Mouse (Mus musculus): Measurements from ENCODE around the gene Atxn2. TPM values are rescaled to one million over a fixed set of nuclear protein-coding genes. Genes with fewer than 3 reads are reported as not detected.
"Not testable (repeated sequence)": the region's sequence is repeated elsewhere in the genome, so short reads cannot be mapped to it uniquely, and the experiment has no call there.

Gene Atxn2
- polyA plus RNA-seq, 1 experiment from 2014 or later, result 209 TPM

GRCm38 (mm10) chr5:121721841-121722240 is 10.7 kb downstream of the Atxn2 start:
- in situ Hi-C loops (cut with MboI; ENCODE audit: low pct_unique_long_range_greater_than_20kb), result no loop called here
- TF ChIP-seq CTCF (IDR thresholded peaks at IDR 0.05), result no peak
- DNase-seq (ENCODE audit: low read depth, low spot score) (no peak), ATAC-seq (no peak)
- ChIA-PET CTCF (interaction anchor here (2.9 kb wide), 1 partner anchor 9 kb away, joined by 9 read pairs; no protein-coding TSS in a partner anchor), POLR2A (interaction anchor here (1.2 kb wide), 1 partner anchor 8 kb away, joined by 3 read pairs; no protein-coding TSS in a partner anchor)
- H3K27me3 ChIP-seq, result no peaks in the 10 kb centered on the region

GRCm38 (mm10) chr5:121724678-121725077 is 13.5 kb downstream of the Atxn2 start:
- H3K27me3 ChIP-seq, result no peaks in the 10 kb centered on the region
- DNase-seq (ENCODE audit: low read depth, low spot score) (no peak), ATAC-seq (no peak)
- in situ Hi-C loops (cut with MboI; ENCODE audit: low pct_unique_long_range_greater_than_20kb), result no loop called here
- CTCF ChIA-PET, result no interaction called here
- POLR2A ChIA-PET, result interaction anchor here (0.5 to 1.3 kb wide), 3 partner anchors 8 to 20 kb away, joined by 4 to 6 read pairs (median 4); no protein-coding TSS in a partner anchor
- TF ChIP-seq CTCF (IDR thresholded peaks at IDR 0.05), result no peak

GRCm38 (mm10) chr5:121730057-121730456 is 18.9 kb downstream of the Atxn2 start:
- CTCF ChIA-PET, result interaction anchor here (1.1 to 2.1 kb wide), 4 partner anchors 8 to 36 kb away, joined by 3 to 9 read pairs (median 6); no protein-coding TSS in a partner anchor

DNA sequence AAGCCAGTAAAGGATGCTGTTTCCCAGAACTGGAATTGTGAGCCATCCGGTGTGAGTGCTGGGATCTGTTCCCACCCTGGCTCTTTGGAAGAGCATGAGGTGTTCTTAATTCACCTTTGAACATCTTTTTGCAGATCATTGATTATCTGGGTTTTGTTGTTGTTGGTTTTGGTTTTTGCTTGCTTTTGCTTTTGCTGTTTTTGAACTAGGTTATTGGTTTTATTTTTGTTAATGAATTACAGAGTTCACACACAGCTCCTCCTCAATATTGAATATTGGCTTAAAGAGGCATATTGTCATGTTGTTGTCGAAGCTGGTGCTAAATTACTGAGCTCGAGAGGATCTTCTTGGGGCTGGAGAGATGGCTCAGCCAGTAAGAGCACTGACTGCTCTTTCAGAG is 25.5 kb downstream of the Atxn2 start:
- ChIA-PET POLR2A (interaction anchor here (1.0 kb wide), 1 partner anchor 12 kb away, joined by 4 read pairs; no protein-coding TSS in a partner anchor), CTCF (no interaction called here)
- no peaks in the 10 kb centered on the region for H3K27me3 ChIP-seq
- no peak for TF ChIP-seq CTCF (IDR thresholded peaks at IDR 0.05)
- ATAC-seq, result no peak
- in situ Hi-C loops (cut with MboI; ENCODE audit: low pct_unique_long_range_greater_than_20kb), result no loop called here
- DNase-seq (ENCODE audit: low read depth, low spot score), result no peak

More at GRCm38 (mm10) chr5:121730057-121730456, 18.9 kb downstream of the Atxn2 start:
- DNase-seq (ENCODE audit: low read depth, low spot score) (no peak), ATAC-seq (no peak)
- in situ Hi-C loops (cut with MboI; ENCODE audit: low pct_unique_long_range_greater_than_20kb), result no loop called here
- no peak for TF ChIP-seq CTCF (IDR thresholded peaks at IDR 0.05)
- POLR2A ChIA-PET, result interaction anchor here (0.7 to 1.6 kb wide), 3 partner anchors 8 to 84 kb away, joined by 3 to 5 read pairs (median 5); no protein-coding TSS in a partner anchor
- no peaks in the 10 kb centered on the region for H3K27me3 ChIP-seq

- CTCF ChIA-PET, result interaction anchor here (1.0 kb wide), 1 partner anchor 8 kb away, joined by 3 read pairs; no protein-coding TSS in a partner anchor
- POLR2A ChIA-PET; DNase-seq (ENCODE audit: low read depth, low spot score); H3K27me3 ChIP-seq; in situ Hi-C loops (cut with MboI; ENCODE audit: low pct_unique_long_range_greater_than_20kb); ATAC-seq: not testable (repeated sequence)
Observed at GRCm38 (mm10) chr5:121738162-121738561, 27.0 kb downstream of the Atxn2 start.

GRCm38 (mm10) chr5:121738576-121739191 is 27.5 kb downstream of the Atxn2 start:
- ChIA-PET POLR2A (interaction anchor here (1.1 to 1.6 kb wide), 2 partner anchors 10 to 20 kb away, joined by 3 to 5 read pairs; no protein-coding TSS in a partner anchor), CTCF (interaction anchor here (1.0 to 2.3 kb wide), 2 partner anchors 7 to 9 kb away, joined by 3 to 5 read pairs; no protein-coding TSS in a partner anchor)
- ATAC-seq (no peak), DNase-seq (ENCODE audit: low read depth, low spot score) (no peak)
- H3K27me3 ChIP-seq, result no peaks in the 10 kb centered on the region
- no peak for TF ChIP-seq CTCF (IDR thresholded peaks at IDR 0.05)
- in situ Hi-C loops (cut with MboI; ENCODE audit: low pct_unique_long_range_greater_than_20kb), result no loop called here

DNA sequence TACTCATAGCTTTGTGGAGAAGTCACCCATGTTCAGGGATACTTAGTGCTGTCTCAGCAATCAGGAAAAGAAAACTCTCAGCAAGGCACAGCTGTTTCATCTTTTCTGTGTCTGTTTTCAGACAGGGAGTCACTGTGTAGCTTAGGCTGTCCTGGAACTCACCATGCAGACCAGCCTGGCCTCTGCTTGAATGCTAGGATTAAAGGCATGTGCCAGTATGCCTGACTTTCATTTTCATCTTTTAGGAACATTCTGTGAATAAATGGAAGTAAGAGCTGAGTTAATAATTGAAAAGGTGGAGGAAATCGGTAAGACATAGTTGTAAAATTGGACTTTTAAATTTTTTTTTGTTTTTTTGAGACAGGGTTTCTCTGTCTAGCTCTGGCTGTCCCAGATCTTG is 29.4 kb downstream of the Atxn2 start:
- CTCF ChIA-PET, result interaction anchor here (0.9 to 2.3 kb wide), 2 partner anchors 9 to 18 kb away, joined by 3 to 5 read pairs; no protein-coding TSS in a partner anchor
- TF ChIP-seq CTCF (IDR thresholded peaks at IDR 0.05), result no peak
- no peak for DNase-seq (ENCODE audit: low read depth, low spot score)
- POLR2A ChIA-PET, result interaction anchor here (0.6 to 1.6 kb wide), 2 partner anchors 9 to 31 kb away, joined by 3 to 5 read pairs; no protein-coding TSS in a partner anchor
- in situ Hi-C loops (cut with MboI; ENCODE audit: low pct_unique_long_range_greater_than_20kb), result no loop called here
- no peaks in the 10 kb centered on the region for H3K27me3 ChIP-seq
- no peak for ATAC-seq

DNA sequence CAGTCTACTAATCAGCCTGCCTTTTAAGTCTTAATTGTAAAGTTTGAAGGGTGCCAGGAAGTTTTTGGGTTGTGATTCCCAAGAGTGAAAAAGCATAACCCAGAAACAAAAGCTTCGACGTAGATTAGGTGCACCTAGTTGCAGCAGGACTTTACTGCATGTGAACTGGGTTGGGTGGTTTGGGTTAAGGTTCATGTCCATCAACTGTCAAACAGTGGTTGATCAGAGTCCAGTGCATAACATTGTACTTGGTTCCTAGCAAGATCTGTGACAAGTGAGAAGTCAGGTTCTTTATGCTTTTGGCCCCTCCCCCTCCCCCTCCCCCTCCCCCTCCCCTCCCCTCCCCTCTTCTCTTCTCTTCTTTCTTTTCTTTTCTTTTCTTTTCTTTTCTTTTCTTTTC is 31.8 kb downstream of the Atxn2 start:
- in situ Hi-C loops (cut with MboI; ENCODE audit: low pct_unique_long_range_greater_than_20kb), result no loop called here
- no peaks in the 10 kb centered on the region for H3K27me3 ChIP-seq

GRCm38 (mm10) chr5:121747884-121748594 is 36.9 kb downstream of the Atxn2 start:
- POLR2A ChIA-PET, result interaction anchor here (0.6 to 0.7 kb wide), 3 partner anchors 25 to 577 kb away, joined by 3 to 6 read pairs (median 5); no protein-coding TSS in a partner anchor
- ATAC-seq; DNase-seq (ENCODE audit: low read depth, low spot score); H3K27me3 ChIP-seq; in situ Hi-C loops (cut with MboI; ENCODE audit: low pct_unique_long_range_greater_than_20kb): not testable (repeated sequence)
- CTCF ChIA-PET, result interaction anchor here (1.1 to 1.2 kb wide), 2 partner anchors 13 kb away, joined by 4 read pairs; no protein-coding TSS in a partner anchor

More for the DNA sequence above, 31.8 kb downstream of the Atxn2 start:
- DNase-seq (ENCODE audit: low read depth, low spot score) (no peak), ATAC-seq (no peak)
- no peak for TF ChIP-seq CTCF (IDR thresholded peaks at IDR 0.05)
- ChIA-PET POLR2A (no interaction called here), CTCF (no interaction called here)

GRCm38 (mm10) chr5:121749633-121750032 is 38.5 kb downstream of the Atxn2 start:
- DNase-seq (ENCODE audit: low read depth, low spot score), result no peak
- CTCF ChIA-PET, result interaction anchor here (1.1 to 1.4 kb wide), 2 partner anchors 13 to 15 kb away, joined by 4 read pairs; no protein-coding TSS in a partner anchor
- no peaks in the 10 kb centered on the region for H3K27me3 ChIP-seq
- TF ChIP-seq CTCF (IDR thresholded peaks at IDR 0.05), result no peak
- in situ Hi-C loops (cut with MboI; ENCODE audit: low pct_unique_long_range_greater_than_20kb), result no loop called here
- ATAC-seq, result no peak
- POLR2A ChIA-PET, result interaction anchor here (0.8 kb wide), 1 partner anchor 10 kb away, joined by 5 read pairs; no protein-coding TSS in a partner anchor

Data from Patski (cell line).